Mouse (Mus musculus): ENCODE data around the gene Bcl2l15. TPM values are rescaled to one million over a fixed set of nuclear protein-coding genes. Genes with fewer than 3 reads are reported as not detected.

Gene Bcl2l15
- polyA plus RNA-seq, 1 experiment = not detected

DNA sequence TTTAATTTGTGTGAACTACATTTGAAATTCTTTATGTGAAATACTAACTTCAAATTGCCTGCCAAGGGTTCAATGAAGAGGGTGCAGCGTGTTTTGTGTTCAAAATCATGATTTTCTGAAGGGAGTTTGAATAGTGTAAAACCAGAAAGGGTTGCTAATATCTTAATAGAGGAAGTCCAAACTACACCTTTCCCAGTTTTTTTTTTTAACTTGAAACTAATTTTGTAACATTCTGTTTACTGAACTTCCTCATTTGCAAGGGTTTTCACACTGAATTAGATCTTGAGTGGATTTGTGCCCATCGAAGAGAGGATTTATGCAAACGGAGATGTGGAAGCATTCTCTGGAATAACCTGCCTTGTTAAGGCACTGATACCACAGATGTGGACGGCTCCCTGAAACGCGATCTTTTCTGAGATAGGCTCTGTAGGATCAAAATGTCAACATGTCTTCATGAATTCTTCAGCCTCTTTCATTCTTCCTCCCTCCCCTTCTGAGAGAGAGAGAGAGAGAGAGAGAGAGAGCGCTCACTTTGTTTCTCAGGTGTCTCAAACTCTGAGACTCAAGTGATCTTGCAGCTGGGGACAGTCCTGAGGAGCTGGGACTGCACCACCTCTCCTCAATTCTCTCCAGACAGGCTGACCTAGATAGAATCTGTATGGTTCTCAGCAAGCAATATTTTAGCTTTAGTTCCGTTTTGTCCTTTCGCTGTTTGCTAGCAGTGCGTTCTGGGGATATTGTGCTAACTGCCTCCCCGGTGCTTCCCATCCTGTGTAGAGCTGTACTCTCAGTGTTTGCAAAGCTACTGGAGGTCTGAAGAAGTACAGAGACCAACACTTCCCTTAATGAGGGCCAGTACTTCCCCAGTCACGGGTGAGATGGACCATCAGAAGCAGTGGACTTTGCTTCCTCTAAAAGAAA is 26.7 kb downstream of the Bcl2l15 start, which contains the start of gene Ptpn22:
Ptpn22 (plus strand) TSS at position 915 of the 921 bp plus-strand sequence.
- WGBS = 74% methylated on average over 12 of the region's 12 CpGs
- no peak for TF ChIP-seq POLR2A (IDR thresholded peaks at IDR 0.05; ENCODE audit: insufficient read depth, low read depth, low read length)
- no peak for TF ChIP-seq CTCF (IDR thresholded peaks at IDR 0.05; ENCODE audit: insufficient read depth, low read depth, low read length)
- no peak within 1 kb of the TSS; the same call in 1 of the 2 replicates for H3K27ac ChIP-seq (ENCODE audit: insufficient read depth, low read depth, low read length)
- no peaks in the 10 kb centered on the region for H3K4me1 ChIP-seq (ENCODE audit: control insufficient read depth, insufficient read depth, low read length)
- no peak within 1 kb of the TSS for H3K4me3 ChIP-seq (ENCODE audit: insufficient read depth, low read depth, low read length)

DNA sequence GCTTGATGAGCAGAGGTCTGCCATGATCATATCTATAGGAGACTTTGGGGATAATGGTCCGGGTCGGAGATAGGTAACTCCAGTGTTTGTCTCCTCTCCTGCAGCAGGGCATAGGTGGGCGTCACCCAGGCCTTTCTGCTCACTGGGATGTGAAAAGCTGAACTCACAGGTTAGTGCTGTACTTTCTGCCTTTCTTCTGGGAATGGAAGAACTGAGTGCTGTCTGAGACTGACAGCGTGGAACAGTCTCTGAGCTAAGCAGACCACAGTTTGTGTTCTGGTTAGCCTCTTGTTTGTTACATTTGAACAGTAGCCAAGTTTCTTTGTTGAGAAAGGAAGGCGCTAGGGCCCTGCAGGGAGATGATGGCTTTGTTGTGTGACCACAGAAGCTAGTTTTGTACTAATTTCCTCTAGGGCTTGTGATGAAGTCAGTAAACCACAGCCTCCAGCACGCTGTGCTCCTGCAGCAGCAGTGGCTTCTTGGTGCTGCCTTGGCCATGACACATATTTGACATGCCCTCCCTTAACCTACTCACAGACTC is 27.5 kb downstream of the Bcl2l15 start:
- no peak overlapping the region for H3K4me3 ChIP-seq (ENCODE audit: insufficient read depth, low read depth, low read length)
- H3K27ac ChIP-seq (ENCODE audit: insufficient read depth, low read depth, low read length) = no peak overlapping the region
- no peaks in the 10 kb centered on the region for H3K4me1 ChIP-seq (ENCODE audit: control insufficient read depth, insufficient read depth, low read length)
- 58% methylated on average over 6 of the region's 6 CpGs for WGBS
- TF ChIP-seq CTCF (IDR thresholded peaks at IDR 0.05; ENCODE audit: insufficient read depth, low read depth, low read length) = no peak
- TF ChIP-seq POLR2A (IDR thresholded peaks at IDR 0.05; ENCODE audit: insufficient read depth, low read depth, low read length) = no peak

DNA sequence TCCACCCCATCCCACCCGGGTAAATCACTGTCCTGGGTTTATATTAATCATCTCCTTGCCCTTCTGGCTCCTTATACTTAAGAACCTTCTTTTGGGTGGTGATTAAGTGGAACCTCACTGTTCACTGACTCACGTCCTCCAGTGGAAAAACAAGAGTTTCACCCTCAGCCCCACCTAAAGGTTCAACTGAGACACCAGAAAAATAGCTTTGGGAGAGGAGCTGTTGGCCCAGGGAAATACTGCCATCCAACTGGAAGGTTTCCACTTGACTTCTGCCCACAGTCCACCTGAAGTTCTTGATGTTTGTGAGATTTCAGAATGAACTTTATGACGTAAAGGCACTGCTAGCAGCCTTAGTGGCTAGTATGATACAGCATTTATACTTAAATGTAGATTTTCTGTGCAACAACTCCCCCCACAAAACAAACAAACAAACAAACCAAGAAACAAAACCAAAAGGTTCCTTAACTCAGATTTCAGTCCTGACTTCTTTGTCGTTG is 30.4 kb downstream of the Bcl2l15 start:
- Histone ChIP-seq H3K27ac (ENCODE audit: insufficient read depth, low read depth, low read length) (no peak overlapping the region), H3K4me1 (ENCODE audit: control insufficient read depth, insufficient read depth, low read length) (no peaks in the 10 kb centered on the region), H3K4me3 (ENCODE audit: insufficient read depth, low read depth, low read length) (no peak overlapping the region)
- WGBS = 62% methylated on average over 4 of the region's 4 CpGs
- no peak for TF ChIP-seq POLR2A (IDR thresholded peaks at IDR 0.05; ENCODE audit: insufficient read depth, low read depth, low read length)
- TF ChIP-seq CTCF (IDR thresholded peaks at IDR 0.05; ENCODE audit: insufficient read depth, low read depth, low read length) = no peak

DNA sequence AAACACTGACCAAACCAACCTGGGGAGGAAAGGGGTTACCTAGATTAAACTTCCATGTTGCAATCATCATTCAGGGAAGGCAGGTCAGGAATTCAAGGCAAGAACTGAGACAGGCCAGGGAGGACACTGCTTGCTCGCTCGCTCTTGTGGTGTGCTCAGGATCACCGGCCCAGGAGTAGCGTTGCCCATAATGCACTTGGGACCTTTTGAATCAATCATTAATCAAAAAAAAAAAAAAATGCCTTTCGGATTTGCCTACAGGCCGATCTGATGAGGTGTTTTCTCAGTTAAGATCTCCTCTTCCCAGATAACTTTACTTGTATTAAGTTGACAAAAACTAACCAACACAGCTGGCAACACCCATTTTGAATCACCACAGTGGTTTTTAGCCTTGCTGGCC is 31.8 kb downstream of the Bcl2l15 start:
- 94% methylated on average over 6 of the region's 6 CpGs for WGBS
- no peaks in the 10 kb centered on the region for H3K4me1 ChIP-seq (ENCODE audit: control insufficient read depth, insufficient read depth, low read length)
- H3K4me3 ChIP-seq (ENCODE audit: insufficient read depth, low read depth, low read length) = no peak overlapping the region
- H3K27ac ChIP-seq (ENCODE audit: insufficient read depth, low read depth, low read length) = no peak overlapping the region
- no peak for TF ChIP-seq POLR2A (IDR thresholded peaks at IDR 0.05; ENCODE audit: insufficient read depth, low read depth, low read length)
- no peak for TF ChIP-seq CTCF (IDR thresholded peaks at IDR 0.05; ENCODE audit: insufficient read depth, low read depth, low read length)

DNA sequence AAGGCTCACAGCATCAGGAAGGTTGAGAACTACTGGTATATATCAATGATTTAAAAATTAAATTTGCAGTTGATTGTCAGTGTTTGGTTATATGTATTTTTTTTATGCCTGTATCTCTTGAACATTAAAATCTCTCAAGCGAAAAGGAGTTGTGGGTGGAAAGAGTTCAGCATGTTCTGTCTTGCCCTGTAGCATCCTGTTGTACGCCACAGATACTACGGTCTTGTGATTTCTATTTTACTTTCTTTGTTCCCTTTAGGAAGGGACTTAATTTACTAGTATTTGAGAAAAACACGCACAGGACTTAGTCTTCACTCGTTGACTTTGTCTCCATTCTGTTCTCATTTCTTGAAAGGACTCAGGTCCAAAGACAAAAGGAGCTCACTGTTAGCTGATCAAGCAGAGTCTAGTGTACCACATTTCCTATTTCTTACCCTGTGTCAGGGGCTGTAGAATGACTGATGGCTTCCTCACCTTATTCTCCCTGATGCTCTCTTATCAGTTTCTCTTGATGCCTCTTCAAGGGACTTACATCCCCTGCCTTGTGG is 35.1 kb downstream of the Bcl2l15 start:
- no peaks in the 10 kb centered on the region for H3K4me1 ChIP-seq (ENCODE audit: control insufficient read depth, insufficient read depth, low read length)
- WGBS = 89% methylated on average over 5 of the region's 5 CpGs
- H3K27ac ChIP-seq (ENCODE audit: insufficient read depth, low read depth, low read length) = no peak overlapping the region
- no peak for TF ChIP-seq CTCF (IDR thresholded peaks at IDR 0.05; ENCODE audit: insufficient read depth, low read depth, low read length)
- H3K4me3 ChIP-seq (ENCODE audit: insufficient read depth, low read depth, low read length) = no peak overlapping the region

DNA sequence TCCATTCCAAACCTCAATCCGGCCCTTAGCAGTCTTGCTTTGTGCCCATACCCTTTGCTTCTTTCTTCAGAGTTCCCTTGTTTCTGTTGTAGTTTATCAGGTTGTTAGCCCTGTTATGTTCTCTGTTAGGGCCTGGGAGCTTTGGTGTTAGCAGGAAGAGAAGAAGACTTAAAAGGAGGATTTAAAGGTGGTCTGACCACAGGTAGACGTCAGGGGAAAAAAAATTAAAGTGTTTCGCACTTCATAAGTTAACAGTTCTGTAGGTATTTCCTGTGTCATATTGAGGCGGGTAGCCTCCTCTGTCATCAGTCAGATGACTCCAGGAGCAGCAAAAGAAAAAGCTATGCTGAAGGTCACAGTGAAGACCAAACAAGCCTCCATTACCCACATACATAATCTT is 35.6 kb downstream of the Bcl2l15 start:
- no peak overlapping the region for H3K4me3 ChIP-seq (ENCODE audit: insufficient read depth, low read depth, low read length)
- H3K27ac ChIP-seq (ENCODE audit: insufficient read depth, low read depth, low read length) = no peak overlapping the region
- WGBS = 93% methylated on average over 4 of the region's 4 CpGs
- no peak for TF ChIP-seq POLR2A (IDR thresholded peaks at IDR 0.05; ENCODE audit: insufficient read depth, low read depth, low read length)
- TF ChIP-seq CTCF (IDR thresholded peaks at IDR 0.05; ENCODE audit: insufficient read depth, low read depth, low read length) = no peak
- H3K4me1 ChIP-seq (ENCODE audit: control insufficient read depth, insufficient read depth, low read length) = no peaks in the 10 kb centered on the region

DNA sequence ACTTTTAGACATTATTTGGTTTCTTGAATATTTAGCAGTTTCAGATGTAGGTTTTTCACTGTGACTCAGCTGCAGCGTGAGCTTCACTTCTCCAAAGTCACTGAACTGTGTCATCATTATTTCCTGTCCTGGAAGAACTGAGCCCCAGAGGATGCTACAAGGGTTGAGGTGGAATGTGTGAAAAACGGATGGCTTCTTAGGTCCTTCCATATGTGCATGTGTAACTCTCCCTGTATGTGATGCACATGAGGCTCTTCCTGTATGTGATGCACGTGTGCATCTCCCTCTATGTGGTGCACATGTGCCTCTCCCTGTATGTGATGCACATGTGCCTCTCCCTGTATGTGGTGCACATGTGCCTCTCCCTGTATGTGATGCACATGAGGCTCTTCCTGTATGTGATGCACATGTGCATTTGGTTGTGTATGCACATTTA is 40.3 kb downstream of the Bcl2l15 start:
- no peak overlapping the region for H3K4me3 ChIP-seq (ENCODE audit: insufficient read depth, low read depth, low read length)
- 70% methylated on average over 3 of the region's 3 CpGs for WGBS

DNA sequence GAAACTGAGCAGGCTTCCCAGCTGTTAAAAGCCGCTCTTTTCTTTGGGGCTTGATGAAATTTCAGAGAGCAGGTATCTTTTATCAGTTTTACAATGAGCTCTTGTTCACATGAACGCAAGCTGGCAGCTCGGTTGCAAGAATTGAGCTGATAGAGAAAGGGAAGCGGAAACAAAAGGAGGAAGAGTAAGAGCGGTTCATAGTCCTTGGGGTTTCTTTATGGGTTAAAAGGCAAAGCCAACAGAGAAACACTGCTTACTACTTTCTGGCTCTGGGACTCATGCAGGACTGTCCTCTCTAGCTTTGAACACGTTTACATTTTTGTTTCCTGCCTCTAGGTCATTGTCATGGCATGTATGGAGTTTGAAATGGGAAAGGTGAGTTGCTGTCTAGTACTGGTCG is 41.9 kb downstream of the Bcl2l15 start:
- no peak overlapping the region for H3K4me3 ChIP-seq (ENCODE audit: insufficient read depth, low read depth, low read length)
- no peaks in the 10 kb centered on the region for H3K4me1 ChIP-seq (ENCODE audit: control insufficient read depth, insufficient read depth, low read length)
- 71% methylated on average over 7 of the region's 7 CpGs for WGBS
- TF ChIP-seq POLR2A (IDR thresholded peaks at IDR 0.05; ENCODE audit: insufficient read depth, low read depth, low read length) = no peak
- no peak for TF ChIP-seq CTCF (IDR thresholded peaks at IDR 0.05; ENCODE audit: insufficient read depth, low read depth, low read length)
- H3K27ac ChIP-seq (ENCODE audit: insufficient read depth, low read depth, low read length) = no peak overlapping the region

More for the DNA sequence above, 40.3 kb downstream of the Bcl2l15 start:
- Histone ChIP-seq H3K27ac (ENCODE audit: insufficient read depth, low read depth, low read length) (no peak overlapping the region), H3K4me1 (ENCODE audit: control insufficient read depth, insufficient read depth, low read length) (no peaks in the 10 kb centered on the region)
- TF ChIP-seq POLR2A (IDR thresholded peaks at IDR 0.05; ENCODE audit: insufficient read depth, low read depth, low read length) = no peak

DNA sequence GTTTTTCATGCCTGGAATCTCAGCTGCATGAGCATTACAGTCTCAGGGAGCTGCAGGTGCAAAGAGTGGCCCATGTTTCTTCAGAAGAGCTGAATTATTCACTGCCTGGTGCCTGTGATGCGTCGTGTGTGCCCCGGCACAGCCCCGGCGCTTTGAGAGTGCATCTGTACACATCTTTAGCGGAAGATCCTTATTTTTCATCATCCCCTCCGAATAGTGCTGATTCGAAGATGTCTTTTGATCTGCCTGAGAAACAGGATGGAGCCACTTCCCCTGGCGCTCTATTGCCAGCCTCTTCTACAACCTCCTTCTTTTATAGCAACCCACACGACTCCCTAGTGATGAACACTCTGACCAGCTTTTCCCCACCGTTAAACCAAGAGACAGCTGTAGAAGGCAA is 53.5 kb downstream of the Bcl2l15 start:
- peaks cover 7% of the 10 kb centered on the region for H3K4me1 ChIP-seq (ENCODE audit: control insufficient read depth, insufficient read depth, low read length)
- H3K4me3 ChIP-seq (ENCODE audit: insufficient read depth, low read depth, low read length) = no peak overlapping the region
- H3K27ac ChIP-seq (ENCODE audit: insufficient read depth, low read depth, low read length) = peak overlapping the region; percentile 57
- TF ChIP-seq POLR2A (IDR thresholded peaks at IDR 0.05; ENCODE audit: insufficient read depth, low read depth, low read length) = no peak
- 46% methylated on average over 11 of the region's 11 CpGs for WGBS

Measured in olfactory bulb, adult 2 months (tissue).